Mouse (Mus musculus): Measurements from ENCODE around the gene Cdc26.
A peak's percentile ranks its signal among the peaks of the same experiment; 100 is the strongest.

Cdc26 gene

GRCm38 (mm10) chr4:62361571-62361970 is 46.9 kb downstream of the Cdc26 start:
- DNase-seq (ENCODE audit: low read depth), result no peak

- DNase-seq (ENCODE audit: low read depth), result peak; percentile 45
Observed at GRCm38 (mm10) chr4:62360805-62361455, 47.5 kb downstream of the Cdc26 start.

- peak; percentile 97 for DNase-seq (ENCODE audit: low read depth)
Observed at GRCm38 (mm10) chr4:62360088-62360804, 48.2 kb downstream of the Cdc26 start, which contains the start of the genes Fkbp15 and Slc31a1. Gene Fkbp15 (minus strand): TSS chr4:62360548. Gene Slc31a1 (plus strand): TSS chr4:62360727.

- DNase-seq (ENCODE audit: low read depth), result peak; percentile 21
Observed at GRCm38 (mm10) chr4:62359256-62359775, 49.1 kb downstream of the Cdc26 start.

- no peak for DNase-seq (ENCODE audit: low read depth)
Observed at GRCm38 (mm10) chr4:62357631-62358148, 50.8 kb downstream of the Cdc26 start.

GRCm38 (mm10) chr4:62349371-62349770 is 59.1 kb downstream of the Cdc26 start:
- DNase-seq (ENCODE audit: low read depth), result no peak

GRCm38 (mm10) chr4:62348329-62348705 is 60.1 kb downstream of the Cdc26 start:
- no peak for DNase-seq (ENCODE audit: low read depth)

GRCm38 (mm10) chr4:62347605-62348328 is 60.7 kb downstream of the Cdc26 start:
- DNase-seq (ENCODE audit: low read depth), result no peak

GRCm38 (mm10) chr4:62345827-62346226 is 62.6 kb downstream of the Cdc26 start:
- DNase-seq (ENCODE audit: low read depth), result no peak

- peak; percentile 64 for DNase-seq (ENCODE audit: low read depth)
Observed at GRCm38 (mm10) chr4:62344000-62344399, 64.4 kb downstream of the Cdc26 start.

GRCm38 (mm10) chr4:62338536-62338935 is 69.9 kb downstream of the Cdc26 start:
- DNase-seq (ENCODE audit: low read depth), result no peak

All from naive thymus-derived CD4-positive, alpha-beta T cell, adult 2 months (primary cell).